Mouse (Mus musculus): ENCODE measurements around the gene Itpr1. TPM values are rescaled to one million over a fixed set of nuclear protein-coding genes. Genes with fewer than 3 reads are reported as not detected.

Gene Itpr1
- total RNA-seq, 2 experiments from 2014 or later = 106 to 129 TPM

DNA sequence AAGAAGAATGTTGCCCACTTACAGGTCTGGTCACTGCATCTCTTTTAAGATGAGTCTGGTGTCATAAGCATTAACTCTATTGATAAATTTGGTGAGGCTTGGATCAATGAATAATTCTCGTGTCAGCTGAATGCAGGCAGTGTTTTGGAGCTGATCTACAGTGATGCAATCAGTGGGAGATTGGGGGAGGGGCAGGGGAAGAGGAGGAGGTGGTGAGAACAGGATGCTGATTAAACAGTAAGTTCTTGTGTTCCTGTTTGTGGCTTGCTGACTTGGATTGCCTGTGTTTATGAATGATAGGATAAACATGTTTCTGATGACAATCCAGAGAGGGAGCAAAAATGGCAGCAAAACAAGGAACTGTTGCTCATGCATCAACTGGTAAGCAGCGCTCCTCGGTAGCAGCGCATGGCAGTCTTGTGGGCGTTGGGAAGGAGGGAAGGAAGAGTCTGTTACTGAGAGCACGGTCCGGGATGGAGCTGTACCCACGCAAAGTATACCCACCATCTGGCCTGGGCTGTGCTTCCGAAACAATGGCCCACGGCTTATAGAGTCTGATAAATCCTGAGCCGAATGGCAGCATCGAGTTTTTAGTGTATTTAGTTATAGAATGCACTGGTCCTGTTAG, 64.1 kb downstream of the Itpr1 start:
- DNase-seq (ENCODE audit: low spot score in 2 of 2) = no peak

DNA sequence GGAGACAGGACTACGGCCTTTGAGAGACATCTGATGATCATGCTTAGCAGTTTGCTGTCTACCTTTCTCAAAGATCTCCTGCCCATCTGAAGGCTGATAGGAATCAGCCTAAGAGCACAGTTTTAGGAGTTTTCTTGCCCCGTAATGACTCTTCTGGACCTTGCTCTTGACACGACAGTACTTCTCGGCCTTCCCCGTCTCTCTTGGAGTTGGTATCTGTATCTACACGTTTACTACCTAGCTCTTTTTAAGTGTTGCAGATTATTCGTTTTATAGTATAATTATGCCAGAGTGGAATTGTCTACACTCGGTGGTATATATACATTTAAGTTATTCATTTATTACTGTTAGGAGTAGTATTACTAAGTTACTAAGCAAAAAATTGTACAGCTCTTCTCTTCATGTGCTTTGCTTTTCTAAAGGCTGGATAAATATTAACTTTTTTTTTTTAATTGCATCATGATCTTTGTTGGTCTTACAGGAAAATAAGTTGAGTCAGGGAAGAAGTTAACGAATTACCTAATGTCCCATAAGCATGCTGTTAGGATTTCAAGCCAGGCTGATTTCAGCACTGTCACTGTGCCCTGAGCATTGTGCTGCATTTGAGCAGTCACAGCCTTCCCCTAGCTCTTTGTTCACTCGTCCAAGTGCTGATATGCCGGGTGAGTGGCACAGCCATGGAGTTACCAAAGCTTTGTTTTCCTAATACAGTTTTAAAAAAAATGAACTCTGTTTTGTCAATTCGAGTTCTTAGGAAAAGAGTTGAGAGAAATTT, 64.9 kb downstream of the Itpr1 start:
- DNase-seq (ENCODE audit: low spot score in 2 of 2) = no peak

DNA sequence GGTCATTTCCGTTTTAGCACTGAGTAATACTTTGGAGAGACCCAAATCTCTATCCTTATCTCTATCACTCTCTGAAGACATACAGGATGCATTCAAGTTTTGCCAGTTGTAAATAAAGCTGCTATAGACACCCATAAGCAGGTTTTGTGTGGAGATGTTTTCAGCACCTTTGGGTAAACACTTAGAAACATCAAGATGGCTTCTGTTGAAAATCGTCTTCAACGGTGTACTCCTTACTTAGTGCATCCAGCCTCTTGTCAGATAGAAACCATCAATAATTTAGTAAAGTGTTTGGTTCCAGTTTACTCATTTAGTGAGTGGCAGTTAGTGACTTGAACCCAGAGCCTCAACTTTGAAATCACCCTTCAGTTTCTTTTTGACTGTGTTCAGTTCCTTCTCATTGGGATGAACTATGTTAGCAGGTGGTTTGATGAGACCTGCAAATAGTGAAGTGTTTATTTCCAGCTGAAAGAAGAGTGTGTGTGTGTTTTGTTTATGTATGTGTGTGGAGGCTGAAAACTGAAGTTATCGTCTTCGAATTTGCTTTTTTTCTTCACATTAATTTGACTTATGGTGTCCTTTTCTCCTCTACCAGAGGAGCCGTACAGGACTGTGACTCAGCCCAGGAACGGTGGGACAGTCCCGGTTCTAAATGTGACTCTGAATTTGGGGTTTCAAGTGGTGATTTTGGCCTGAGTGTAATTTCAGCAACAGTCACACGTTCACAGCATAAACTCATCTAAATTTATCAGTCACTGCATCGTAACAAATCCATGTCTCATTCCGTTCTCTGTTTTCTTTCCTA, 66.1 kb downstream of the Itpr1 start:
- DNase-seq (ENCODE audit: low spot score in 2 of 2) = no peak

DNA sequence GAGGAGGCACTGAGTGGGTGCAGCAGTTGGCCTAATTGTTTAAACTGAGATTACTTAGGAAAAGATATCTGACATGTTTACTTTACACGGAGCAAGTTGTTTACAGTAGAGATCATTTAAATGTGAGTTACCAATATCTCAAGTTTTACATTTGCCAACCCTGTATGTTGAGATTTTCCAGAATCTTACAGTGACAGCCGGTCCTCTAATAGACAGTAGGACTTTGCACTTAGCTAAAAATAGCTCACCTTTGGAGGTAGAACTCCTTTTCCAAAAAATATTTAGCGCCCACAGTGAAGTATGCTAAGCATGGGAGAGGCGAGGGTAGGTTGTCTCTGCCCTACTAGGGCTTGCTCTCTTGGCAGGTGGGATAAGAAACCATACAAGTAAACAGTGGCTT, 69.2 kb downstream of the Itpr1 start:
- no peak for DNase-seq (ENCODE audit: low spot score in 2 of 2)

DNA sequence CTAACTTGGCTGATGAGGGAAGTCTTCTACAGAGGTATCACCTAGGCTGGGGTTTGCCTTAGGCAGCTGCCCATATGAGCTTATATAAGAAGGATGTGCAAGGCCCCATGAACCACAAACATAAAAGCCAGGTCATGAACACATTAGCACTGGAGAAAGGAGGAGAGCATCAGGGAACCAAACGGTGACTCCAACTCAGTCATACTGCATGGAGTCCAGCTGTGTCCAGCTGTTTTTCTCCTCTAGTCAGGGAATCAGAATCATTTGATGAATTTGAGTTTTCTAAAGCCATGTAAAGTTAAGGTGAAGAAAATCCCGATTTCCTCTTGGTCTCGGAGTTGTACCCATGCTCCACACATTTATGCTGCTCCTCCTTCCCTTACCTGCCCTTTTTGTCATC, 69.7 kb downstream of the Itpr1 start:
- DNase-seq (ENCODE audit: low spot score in 2 of 2) = no peak

DNA sequence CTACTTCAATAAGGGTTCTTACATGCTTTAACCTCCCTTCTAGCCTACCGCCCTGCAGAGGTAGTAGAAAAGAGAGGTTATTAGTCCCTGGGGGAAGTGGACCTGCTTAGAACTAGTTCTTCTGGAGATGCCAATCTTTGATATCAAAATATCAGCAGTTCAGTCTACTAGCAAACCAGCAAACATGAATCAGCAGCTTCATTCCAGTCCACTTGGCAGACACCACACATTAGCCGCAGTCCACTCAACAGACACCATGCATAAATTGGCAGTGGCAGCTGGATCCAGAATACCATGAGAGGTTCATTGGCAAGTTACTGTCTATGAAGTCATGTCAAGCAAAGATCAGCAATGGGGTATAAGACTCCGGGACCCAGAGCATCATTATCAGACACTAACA, 71.8 kb downstream of the Itpr1 start:
- no peak for DNase-seq (ENCODE audit: low spot score in 2 of 2)

DNA sequence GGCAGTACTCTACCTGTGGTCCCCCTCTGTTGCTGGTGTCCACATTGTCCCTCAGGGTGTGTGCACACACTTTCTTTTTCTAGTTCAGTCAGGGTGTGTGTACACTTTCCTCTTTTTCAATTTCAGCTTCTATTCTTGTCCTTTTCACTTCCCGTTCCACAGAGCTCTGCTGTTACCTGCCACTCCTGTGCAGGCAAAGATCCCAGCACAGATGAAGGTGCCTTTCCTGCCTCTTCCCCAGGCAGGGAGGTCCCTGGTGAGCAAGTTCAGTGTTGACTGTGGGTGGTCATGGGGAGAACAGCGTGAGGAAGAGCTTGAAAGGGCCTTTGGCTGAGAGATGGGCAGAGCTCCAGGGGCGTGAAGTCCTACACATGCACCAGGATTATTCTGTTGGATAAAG, 76.1 kb downstream of the Itpr1 start:
- no peak for DNase-seq (ENCODE audit: low spot score in 2 of 2)

DNA sequence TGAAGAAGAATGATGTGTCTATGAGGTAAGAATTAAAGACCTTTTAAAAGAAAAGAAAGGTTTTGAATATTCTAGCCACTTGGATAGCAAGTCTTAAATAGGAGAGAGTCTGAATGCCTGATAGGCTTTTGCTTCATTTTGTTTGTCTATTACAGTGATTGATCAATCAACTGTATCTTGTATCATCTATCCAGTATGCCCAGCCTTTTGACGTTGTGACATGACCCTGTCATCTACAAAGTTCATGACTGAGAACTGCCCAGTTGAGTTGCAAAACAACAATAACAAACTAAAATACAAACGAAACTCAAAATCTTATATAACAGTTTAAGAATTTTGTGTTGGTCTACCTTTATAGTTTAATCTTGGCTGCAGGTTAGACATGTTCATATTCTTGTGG, 78.1 kb downstream of the Itpr1 start:
- no peak for DNase-seq (ENCODE audit: low spot score in 2 of 2)

DNA sequence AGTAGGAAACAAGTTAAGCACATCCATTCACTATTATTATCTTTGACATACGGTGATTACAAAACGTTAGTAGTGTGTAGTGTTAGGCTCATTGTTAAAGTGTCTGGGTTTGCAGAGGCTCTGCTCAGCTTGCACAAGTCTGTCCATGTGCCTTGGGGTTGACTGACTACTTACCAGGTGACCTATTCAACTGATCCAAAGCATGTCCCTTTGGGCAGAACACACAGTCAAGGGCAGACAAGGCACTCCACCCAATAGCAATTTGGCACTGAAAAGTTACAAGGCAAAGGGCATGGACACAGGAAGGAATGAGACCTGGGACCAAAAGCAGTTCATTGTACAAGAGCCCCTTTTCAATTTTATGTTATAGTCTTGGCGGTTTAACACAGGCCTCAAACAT, 78.7 kb downstream of the Itpr1 start:
- no peak for DNase-seq (ENCODE audit: low spot score in 2 of 2)

DNA sequence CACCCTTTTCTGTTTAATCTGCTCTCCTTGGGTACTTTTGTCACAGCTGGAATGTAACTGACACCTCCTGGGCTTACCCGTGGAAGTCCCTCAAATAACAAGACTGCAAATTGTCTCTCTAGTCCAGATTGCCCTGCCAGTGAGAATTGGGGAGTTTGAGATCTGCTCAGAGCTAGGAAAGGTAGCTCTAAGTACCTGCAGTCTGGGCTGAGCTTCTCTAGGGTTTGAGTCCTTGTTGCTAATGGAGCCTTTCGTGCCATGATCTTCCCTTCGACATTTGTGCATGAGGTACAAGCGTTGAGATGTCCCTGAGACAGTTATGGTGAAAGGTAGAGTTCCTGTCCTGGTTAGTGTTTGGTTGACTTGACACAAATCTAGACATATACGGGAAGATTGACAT, 89.0 kb downstream of the Itpr1 start:
- DNase-seq (ENCODE audit: low spot score in 2 of 2) = no peak

DNA sequence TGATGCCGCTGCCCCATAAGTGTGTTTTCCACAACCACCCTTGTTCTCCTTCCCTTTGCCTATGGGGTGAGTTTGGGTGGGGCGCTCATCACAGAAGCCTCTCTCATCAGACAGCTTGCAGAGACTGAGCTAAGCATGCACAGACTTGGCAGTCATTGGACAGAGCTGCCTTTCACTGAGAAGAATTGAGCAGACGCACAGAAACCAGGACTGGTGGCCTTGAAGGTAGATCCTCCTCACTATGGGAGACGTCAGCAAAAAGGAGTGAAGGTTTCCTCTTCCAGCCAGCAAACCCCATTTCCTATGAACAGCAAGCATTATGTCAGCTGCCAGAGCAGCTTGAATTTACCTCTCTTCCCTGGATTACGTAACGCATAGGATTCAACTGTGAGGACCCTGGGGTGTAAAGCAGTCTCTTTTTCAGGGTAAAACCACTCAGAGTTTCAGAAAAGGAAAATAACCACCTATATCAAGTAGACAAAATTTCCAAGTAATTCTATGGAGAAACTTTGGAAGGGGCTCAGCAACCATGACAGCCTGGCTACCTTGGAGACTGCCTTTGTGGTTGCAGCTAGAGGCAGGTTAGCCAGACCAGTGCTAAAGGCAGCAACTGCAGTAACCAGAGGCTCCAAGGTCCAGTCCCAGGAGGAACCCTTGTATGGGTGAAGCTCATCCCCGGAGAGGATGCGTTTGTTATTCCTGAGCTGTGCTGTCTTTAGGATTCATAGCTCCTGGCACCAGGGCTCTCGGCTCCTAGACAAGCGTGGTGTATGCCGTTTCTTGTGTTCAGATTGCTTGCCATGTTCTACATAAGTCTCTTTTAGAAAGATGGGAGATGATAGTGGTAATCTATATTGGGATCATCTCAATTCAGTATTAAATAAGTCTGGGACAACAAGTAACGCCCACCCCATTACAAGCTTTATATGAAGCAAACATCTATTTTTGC, 91.0 kb downstream of the Itpr1 start:
- no peak for DNase-seq (ENCODE audit: low spot score in 2 of 2)

DNA sequence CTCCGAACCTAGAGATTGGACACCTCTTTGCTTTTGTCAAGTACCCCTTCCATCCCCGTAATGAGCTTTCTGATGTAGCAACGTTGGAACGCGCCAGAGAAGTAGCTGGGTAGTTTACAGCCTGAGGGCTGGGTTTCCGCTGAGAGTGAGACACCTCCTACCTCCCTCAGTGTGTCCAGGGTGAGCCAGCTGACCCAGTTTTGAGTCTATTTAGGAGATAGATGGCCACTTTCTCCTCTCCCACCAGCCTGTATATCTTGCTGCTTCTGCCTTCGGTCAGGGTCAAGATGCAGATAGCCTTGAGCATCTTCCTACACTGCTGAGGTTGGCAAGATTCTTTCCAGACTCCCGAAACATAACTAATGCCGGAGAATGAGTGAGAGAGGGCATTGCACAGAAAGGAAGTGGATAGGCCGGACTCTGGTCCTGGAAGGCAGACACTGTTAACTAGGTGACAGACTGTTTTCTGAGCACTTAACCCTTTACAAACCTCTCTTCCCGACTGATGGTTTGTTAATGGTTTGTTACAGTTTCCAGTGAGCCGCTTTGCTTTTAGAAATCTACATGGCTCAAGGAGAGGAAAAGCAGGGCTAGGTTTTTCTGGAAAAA, 92.4 kb downstream of the Itpr1 start:
- DNase-seq (ENCODE audit: low spot score in 2 of 2) = no peak

DNA sequence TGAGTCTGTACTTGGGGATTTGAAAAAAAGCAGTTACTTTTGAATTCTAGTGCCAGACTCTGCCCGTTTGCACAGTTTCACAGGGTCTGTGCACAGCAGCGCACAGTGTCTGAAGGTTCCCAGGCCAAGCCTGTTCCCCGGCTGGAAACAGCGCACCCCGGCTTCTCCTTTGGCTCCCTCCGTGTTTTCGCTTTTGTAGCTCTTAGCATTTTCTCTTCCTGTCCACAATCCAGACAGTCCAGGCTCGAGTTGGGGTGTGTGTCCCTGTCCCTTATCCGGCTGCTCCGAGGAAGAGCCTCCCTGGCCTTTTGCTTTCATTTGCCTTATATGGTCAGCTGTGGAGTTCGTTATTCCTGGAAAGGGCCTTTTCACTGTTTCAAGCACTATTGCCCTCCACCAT, 93.3 kb downstream of the Itpr1 start:
- DNase-seq (ENCODE audit: low spot score in 2 of 2) = peak in 1 of 2 experiments; percentile 24

DNA sequence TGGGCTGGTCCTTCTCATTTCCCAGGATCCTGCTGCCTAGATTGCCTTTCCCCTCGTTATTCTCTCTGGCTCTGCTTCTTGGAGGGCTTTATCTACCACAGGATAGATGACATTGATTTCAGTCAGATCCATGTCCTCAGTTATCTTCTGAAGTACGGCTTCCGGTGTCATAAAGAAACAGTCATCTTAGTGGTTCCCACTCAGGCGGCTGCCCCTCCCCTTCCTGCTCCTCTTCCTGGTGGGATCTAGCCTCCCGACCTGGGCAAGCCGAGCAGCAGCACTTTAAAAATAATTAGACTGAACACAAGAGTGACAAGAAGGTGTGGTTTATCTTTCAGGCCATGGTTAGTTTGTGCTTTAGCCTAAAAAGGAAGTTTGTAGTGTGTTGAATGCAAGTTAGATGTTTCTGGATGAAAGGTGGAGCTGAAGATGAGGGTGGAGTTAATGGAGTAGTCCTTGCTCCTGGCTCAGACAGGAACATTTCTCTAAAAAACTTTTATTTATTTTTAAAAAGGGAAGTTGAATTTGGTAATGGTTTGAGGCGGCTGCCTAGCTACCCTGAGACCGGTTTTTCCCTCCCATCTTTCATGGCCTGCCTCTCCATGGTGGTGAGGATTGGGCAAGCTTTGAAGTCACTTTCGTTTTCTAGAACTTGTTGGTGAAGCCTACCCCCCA, 94.2 kb downstream of the Itpr1 start:
- DNase-seq (ENCODE audit: low spot score in 2 of 2) = no peak

DNA sequence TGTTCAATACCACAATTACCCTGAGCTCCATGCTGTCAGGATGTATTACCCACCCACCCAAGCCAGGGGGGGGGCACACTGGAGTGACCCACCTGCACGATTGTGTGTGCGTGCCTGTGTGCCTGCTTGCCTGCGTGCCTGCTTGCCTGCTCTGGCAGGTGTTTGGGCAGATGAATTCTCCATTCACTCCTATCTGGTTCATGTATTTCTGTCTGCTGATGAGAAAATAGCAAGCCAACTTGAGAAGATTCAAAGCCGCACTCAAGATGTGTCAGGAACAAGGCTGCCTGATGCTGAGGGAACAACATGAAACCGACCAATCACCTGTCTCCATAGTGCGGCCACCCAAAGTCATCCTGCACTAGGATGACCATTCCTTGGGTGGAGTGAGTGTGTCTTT, 94.9 kb downstream of the Itpr1 start:
- DNase-seq (ENCODE audit: low spot score in 2 of 2) = no peak

DNA sequence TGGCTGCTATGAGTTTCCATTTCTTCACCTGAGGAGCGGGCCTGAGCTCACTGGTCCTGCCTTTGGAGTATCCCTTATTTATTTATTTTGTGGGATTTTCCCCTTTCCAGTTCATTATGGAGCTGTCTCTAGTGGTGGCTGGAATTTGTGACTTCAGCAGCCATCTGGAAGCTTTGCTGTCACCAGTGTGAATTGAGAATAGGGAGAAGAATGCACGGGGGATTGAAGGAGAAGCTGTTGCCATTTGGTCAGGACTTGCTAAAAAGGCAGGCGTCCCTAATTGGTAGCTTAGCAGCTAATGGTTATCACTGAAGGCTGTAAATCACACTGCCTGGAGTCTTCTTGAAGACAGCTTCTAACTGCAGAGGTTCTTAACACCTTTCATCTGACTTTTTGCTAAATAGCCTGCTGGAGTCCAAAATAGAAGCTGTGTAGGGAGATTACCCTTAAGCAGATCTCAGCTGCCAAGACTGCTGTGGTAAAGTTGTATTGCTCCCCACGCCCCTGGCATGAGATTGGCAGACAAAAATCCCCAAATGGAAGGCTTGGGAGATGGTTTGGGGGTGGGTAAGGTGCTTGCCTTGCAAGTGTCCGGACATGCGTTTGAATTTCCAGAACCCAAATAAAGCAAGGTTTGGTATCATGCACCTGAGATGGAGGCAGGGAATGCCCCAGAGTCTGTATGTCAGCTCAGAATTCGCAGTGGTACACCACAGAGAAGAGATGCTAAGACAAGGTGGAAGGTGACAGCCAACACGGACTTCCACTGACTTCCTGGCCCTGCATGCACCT, 96.7 kb downstream of the Itpr1 start:
- no peak for DNase-seq (ENCODE audit: low spot score in 2 of 2)

DNA sequence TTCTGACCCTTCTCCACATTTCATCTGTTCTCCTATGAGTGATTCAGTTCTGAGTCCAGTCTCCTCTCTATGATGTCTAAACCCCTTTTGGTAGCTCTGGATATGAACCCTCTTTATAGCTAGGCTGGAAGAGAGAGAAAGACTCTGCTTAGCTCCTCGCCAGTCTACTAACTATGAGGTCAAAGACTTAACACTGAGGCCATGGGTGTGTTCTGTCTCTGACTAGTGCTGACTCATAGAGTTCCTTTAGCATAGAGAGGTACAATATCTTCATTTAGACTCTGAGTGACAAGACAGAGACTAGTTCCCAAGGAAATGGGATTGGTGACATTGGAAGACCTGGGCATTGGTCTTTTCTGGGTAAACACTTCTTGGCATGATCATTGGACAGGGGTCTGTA, 100.2 kb downstream of the Itpr1 start:
- no peak for DNase-seq (ENCODE audit: low spot score in 2 of 2)

DNA sequence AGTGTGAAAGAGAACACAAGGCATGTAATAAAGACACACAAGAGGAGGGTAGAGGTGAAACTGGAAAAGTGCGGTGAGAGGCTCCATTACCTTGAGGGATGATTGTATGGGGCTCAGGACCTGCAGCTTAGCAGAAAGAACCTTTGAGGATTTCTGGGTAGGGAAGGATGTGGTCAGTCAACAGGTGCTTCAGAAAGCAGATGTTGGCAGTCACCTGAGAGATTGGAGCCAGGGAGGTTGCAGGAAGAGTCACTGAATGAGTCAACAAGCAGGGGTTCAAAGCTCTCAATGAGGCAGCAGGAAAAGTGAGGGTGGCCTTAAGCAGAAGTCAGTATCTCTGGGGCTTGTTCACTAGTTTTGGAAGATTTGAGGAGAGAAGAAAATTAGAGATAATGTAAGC, 101.1 kb downstream of the Itpr1 start:
- no peak for DNase-seq (ENCODE audit: low spot score in 2 of 2)

DNA sequence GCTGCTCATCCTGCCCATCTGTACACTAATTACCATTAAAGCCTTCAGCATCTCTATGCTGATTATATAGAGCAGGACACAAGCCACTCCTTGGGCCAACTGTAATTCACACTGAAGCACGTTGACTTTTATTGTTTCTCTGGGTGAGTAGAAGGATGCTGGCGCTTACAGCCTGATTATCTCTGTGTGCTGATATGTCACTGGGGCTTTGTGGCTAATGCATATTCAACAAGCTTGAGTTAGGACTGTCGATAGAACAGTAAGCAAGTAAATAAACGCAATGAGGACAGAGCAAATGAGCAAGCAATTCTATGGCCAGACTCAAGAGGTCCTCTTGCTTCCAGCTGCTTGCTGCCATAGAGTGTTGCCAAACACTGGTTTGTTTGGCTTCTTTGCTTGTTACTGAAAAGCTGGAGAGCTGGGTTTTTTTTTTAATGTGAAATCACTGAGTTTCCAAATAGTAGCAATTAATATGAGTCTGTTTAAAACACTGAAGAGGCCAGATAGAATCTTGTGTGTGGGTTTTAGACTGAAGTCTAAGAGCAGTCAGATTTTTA, 103.5 kb downstream of the Itpr1 start:
- no peak for DNase-seq (ENCODE audit: low spot score in 2 of 2)

Data from adrenal gland, postnatal 4 days (tissue).